ENCODE assay signal across 8 mouse cellular contexts in the genomic region with DNA sequence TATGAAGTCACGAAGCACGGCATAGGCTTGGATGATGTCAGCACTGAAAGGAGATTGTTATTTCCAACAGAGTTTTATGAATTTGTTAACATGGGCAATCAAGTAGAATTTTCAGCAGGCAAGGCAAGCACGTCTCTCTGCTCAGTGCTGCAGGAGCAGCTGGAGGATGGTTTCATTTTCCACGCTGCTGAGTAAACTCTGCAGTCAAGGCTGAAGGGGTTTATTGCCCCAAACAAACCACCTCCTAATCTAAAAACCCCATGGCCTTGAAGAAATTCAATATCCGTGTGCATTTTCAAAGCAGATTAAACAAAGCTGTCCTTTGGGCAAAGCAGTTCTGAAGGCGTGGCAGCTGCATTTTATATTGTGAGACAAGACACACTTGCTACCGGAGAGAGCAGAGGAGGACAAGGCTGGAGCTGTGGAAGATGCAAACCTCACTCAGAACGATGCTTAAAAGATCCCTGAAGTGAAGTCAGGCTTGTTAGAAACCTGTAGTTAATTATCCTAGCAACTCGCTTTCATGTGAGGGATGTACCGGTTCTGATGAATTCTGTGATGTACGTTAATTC.
DNase-seq lines count a peak whose midpoint lies in the region; ATAC-seq and TF ChIP-seq lines count a peak whose summit lies in the region.

No protein-coding gene starts in this region.

- no peaks in the 10 kb centered on the region for H3K4me1 ChIP-seq in kidney, embryonic 16.5 days (ENCODE audit: insufficient read depth, low read length)

- ATAC-seq in kidney, embryonic 16.5 days (ENCODE audit: low FRiP score, low TSS enrichment) = peak; percentile 93

- no peaks in the 10 kb centered on the region for H3K27me3 ChIP-seq in kidney, embryonic 16.5 days (ENCODE audit: insufficient read depth, low read length)

- H3K9me3 ChIP-seq in kidney, embryonic 16.5 days (ENCODE audit: low read length) = no peaks in the 10 kb centered on the region

- H3K36me3 ChIP-seq in kidney, embryonic 16.5 days (ENCODE audit: insufficient read depth, low read length) = no peaks in the 10 kb centered on the region

- peak overlapping the region; percentile 42; the same call in 1 of the 2 replicates for H3K9ac ChIP-seq in kidney, embryonic 16.5 days (replicated peaks; ENCODE audit: low read length)

- H3K4me2 ChIP-seq in kidney, embryonic 16.5 days (replicated peaks; ENCODE audit: low read depth, low read length) = peak overlapping the region; percentile 52

- TF ChIP-seq CTCF in left cerebral cortex, adult 2 months (IDR thresholded peaks at IDR 0.05) = no peak

- intact Hi-C loops in left cerebral cortex, adult 2 months (cut with DNase I) = loop anchor here (1.0 kb wide), 1 partner anchor 57 kb away; no protein-coding TSS in a partner anchor
- intact Hi-C loops in left cerebral cortex, postnatal 4 days (cut with DNase I) = no loop called here

- H3K4me3 ChIP-seq in left cerebral cortex, adult 2 months = peak overlapping the region; percentile 30
- H3K4me3 ChIP-seq in kidney, embryonic 16.5 days (ENCODE audit: low read length) = peak overlapping the region; percentile 40

- WGBS in kidney, embryonic 16.5 days = 19% methylated on average over 11 of the region's 11 CpGs

- peak; percentile 8 for DNase-seq in adrenal gland, postnatal 14 days
- DNase-seq in adrenal gland, postnatal 4 days (ENCODE audit: low spot score in 2 of 2) = no peak
- no peak for DNase-seq in left cerebral cortex, adult 2 months (ENCODE audit: extremely low spot score in 1 of 2, low spot score in 2 of 2)
- no peak for DNase-seq in left cerebral cortex, postnatal 4 days
- DNase-seq in ovary, postnatal 36 days (ENCODE audit: low spot score) = peak; percentile 19
- DNase-seq in layer of hippocampus, adult 9-10 months (ENCODE audit: low spot score) = no peak
- DNase-seq in testis, postnatal 14 days (ENCODE audit: low spot score) = no peak

- H3K27ac ChIP-seq in left cerebral cortex, adult 2 months = peak overlapping the region; percentile 48
- no peak overlapping the region for H3K27ac ChIP-seq in kidney, embryonic 16.5 days (ENCODE audit: low read length)

Comparison
In these comparisons a context has a peak if more than half of its experiments do, and no peak if none do; other contexts are left out.
1. DNase-seq: peak in adrenal gland, postnatal 14 days (single experiment) and ovary, postnatal 36 days (single experiment); none in adrenal gland, postnatal 4 days (0 of 2), left cerebral cortex, adult 2 months (0 of 2), left cerebral cortex, postnatal 4 days (single experiment), layer of hippocampus, adult 9-10 months (single experiment) and testis, postnatal 14 days (single experiment).